Mouse (Mus musculus): ENCODE results near the gene Fam131a. TPM values are rescaled to one million over a fixed set of nuclear protein-coding genes. Genes with fewer than 3 reads are reported as not detected.

Fam131a gene
- polyA plus RNA-seq, 1 experiment from 2014 or later, result 5.1 TPM

- ATAC-seq (ENCODE audit: extremely low read depth, insufficient number of reproducible peaks, low FRiP score, low TSS enrichment), result peak; percentile 32; the same call in 1 of the 2 replicates
- peak within 1 kb of the TSS; percentile 96 for H3K4me2 ChIP-seq
- under 1% methylated on average over 58 of the region's 70 CpGs for whole genome bisulfite sequencing
- H3K36me3 ChIP-seq, result no peaks in the 10 kb centered on the region
- H3K27me3 ChIP-seq (replicated peaks), result peaks cover 88% of the 10 kb centered on the region
- H3K4me3 ChIP-seq, result peak within 1 kb of the TSS; percentile 70
- H3K9ac ChIP-seq, result peak within 1 kb of the TSS; percentile 83
- no peak within 1 kb of the TSS for H3K27ac ChIP-seq (replicated peaks)
- peaks cover 20% of the 10 kb centered on the region for H3K4me1 ChIP-seq
- no peaks in the 10 kb centered on the region for H3K9me3 ChIP-seq
Observed at GRCm38 (mm10) chr16:20732925-20733730, 40.1 kb downstream of the Fam131a start, which contains the start of gene Chrd. Gene Chrd (plus strand): TSS chr16:20733127.

GRCm38 (mm10) chr16:20733731-20734730 is 41.0 kb downstream of the Fam131a start, which contains the start of gene Thpo:
Gene Thpo (minus strand): TSS chr16:20734511.
- Histone ChIP-seq H3K9ac (peak within 1 kb of the TSS; percentile 83), H3K27me3 (replicated peaks) (peaks cover 87% of the 10 kb centered on the region), H3K27ac (replicated peaks) (no peak within 1 kb of the TSS)

GRCm38 (mm10) chr16:20735651-20736050 is 42.6 kb downstream of the Fam131a start:
- H3K9me3 ChIP-seq, result no peaks in the 10 kb centered on the region
- H3K9ac ChIP-seq, result no peak overlapping the region
- peaks cover 20% of the 10 kb centered on the region for H3K4me1 ChIP-seq
- H3K4me2 ChIP-seq, result no peak overlapping the region
- WGBS, result 66% methylated on average over 5 of the region's 5 CpGs
- no peaks in the 10 kb centered on the region for H3K36me3 ChIP-seq
- no peak overlapping the region for H3K4me3 ChIP-seq
- peaks cover 87% of the 10 kb centered on the region for H3K27me3 ChIP-seq (replicated peaks)
- no peak for ATAC-seq (ENCODE audit: extremely low read depth, insufficient number of reproducible peaks, low FRiP score, low TSS enrichment)
- H3K27ac ChIP-seq (replicated peaks), result no peak overlapping the region

More at GRCm38 (mm10) chr16:20733731-20734730, 41.0 kb downstream of the Fam131a start, which contains the start of gene Thpo:
- 3% methylated on average over 45 of the region's 45 CpGs for WGBS
- ATAC-seq (ENCODE audit: extremely low read depth, insufficient number of reproducible peaks, low FRiP score, low TSS enrichment), result no peak
- Histone ChIP-seq H3K36me3 (no peaks in the 10 kb centered on the region), H3K4me1 (peaks cover 20% of the 10 kb centered on the region), H3K4me3 (peak within 1 kb of the TSS; percentile 70), H3K4me2 (peak within 1 kb of the TSS; percentile 96), H3K9me3 (no peaks in the 10 kb centered on the region)

- Histone ChIP-seq H3K27ac (replicated peaks) (no peak overlapping the region), H3K4me3 (no peak overlapping the region), H3K9ac (no peak overlapping the region), H3K9me3 (no peaks in the 10 kb centered on the region), H3K4me2 (no peak overlapping the region), H3K36me3 (no peaks in the 10 kb centered on the region), H3K27me3 (replicated peaks) (peaks cover 82% of the 10 kb centered on the region), H3K4me1 (peaks cover 20% of the 10 kb centered on the region)
- WGBS, result 78% methylated on average over 7 of the region's 7 CpGs
- ATAC-seq (ENCODE audit: extremely low read depth, insufficient number of reproducible peaks, low FRiP score, low TSS enrichment), result no peak
Observed at GRCm38 (mm10) chr16:20736168-20736567, 43.1 kb downstream of the Fam131a start.

GRCm38 (mm10) chr16:20736823-20737222 is 43.8 kb downstream of the Fam131a start:
- Histone ChIP-seq H3K27ac (replicated peaks) (no peak overlapping the region), H3K27me3 (replicated peaks) (peaks cover 75% of the 10 kb centered on the region), H3K4me1 (peaks cover 20% of the 10 kb centered on the region), H3K9me3 (no peaks in the 10 kb centered on the region), H3K9ac (no peak overlapping the region), H3K4me3 (no peak overlapping the region), H3K4me2 (no peak overlapping the region), H3K36me3 (no peaks in the 10 kb centered on the region)
- no peak for ATAC-seq (ENCODE audit: extremely low read depth, insufficient number of reproducible peaks, low FRiP score, low TSS enrichment)
- WGBS, result 78% methylated on average over 5 of the region's 5 CpGs

- H3K27ac ChIP-seq (replicated peaks), result no peak overlapping the region
- no peak overlapping the region for H3K4me3 ChIP-seq
- no peaks in the 10 kb centered on the region for H3K36me3 ChIP-seq
- no peak overlapping the region for H3K4me2 ChIP-seq
- H3K9me3 ChIP-seq, result no peaks in the 10 kb centered on the region
- H3K9ac ChIP-seq, result no peak overlapping the region
- WGBS, result 81% methylated on average over 9 of the region's 9 CpGs
- no peaks in the 10 kb centered on the region for H3K4me1 ChIP-seq
- peaks cover 46% of the 10 kb centered on the region for H3K27me3 ChIP-seq (replicated peaks)
- ATAC-seq (ENCODE audit: extremely low read depth, insufficient number of reproducible peaks, low FRiP score, low TSS enrichment), result no peak
Observed at GRCm38 (mm10) chr16:20739845-20740244, 46.8 kb downstream of the Fam131a start.

- ATAC-seq (ENCODE audit: extremely low read depth, insufficient number of reproducible peaks, low FRiP score, low TSS enrichment), result no peak
- Histone ChIP-seq H3K27me3 (replicated peaks) (no peaks in the 10 kb centered on the region), H3K4me1 (no peaks in the 10 kb centered on the region), H3K36me3 (no peaks in the 10 kb centered on the region), H3K27ac (replicated peaks) (no peak overlapping the region), H3K9ac (no peak overlapping the region), H3K4me3 (no peak overlapping the region), H3K4me2 (no peak overlapping the region), H3K9me3 (no peaks in the 10 kb centered on the region)
- WGBS, result 61% methylated on average over 6 of the region's 6 CpGs
Observed at GRCm38 (mm10) chr16:20746641-20747040, 53.6 kb downstream of the Fam131a start.

GRCm38 (mm10) chr16:20750518-20750917 is 57.5 kb downstream of the Fam131a start:
- H3K27ac ChIP-seq (replicated peaks), result no peak overlapping the region
- no peak for ATAC-seq (ENCODE audit: extremely low read depth, insufficient number of reproducible peaks, low FRiP score, low TSS enrichment)
- WGBS, result 49% methylated on average over 8 of the region's 8 CpGs

More at GRCm38 (mm10) chr16:20750518-20750917, 57.5 kb downstream of the Fam131a start:
- Histone ChIP-seq H3K4me3 (no peak overlapping the region), H3K4me2 (no peak overlapping the region), H3K4me1 (no peaks in the 10 kb centered on the region), H3K9me3 (no peaks in the 10 kb centered on the region), H3K36me3 (no peaks in the 10 kb centered on the region), H3K27me3 (replicated peaks) (no peaks in the 10 kb centered on the region), H3K9ac (no peak overlapping the region)

Other genes with a start within 250 kb of the Fam131a start
- gene Eif2b5, start 194.4 kb upstream of the Fam131a start, polyA plus RNA-seq (2015; fragmentation: Nextera tagmentation; extraction: Ambion mirVana), result 78.8 and 81.5 TPM in 2 replicates
- 19.7 and 20.5 TPM in 2 replicates for gene Dvl3, start 176.3 kb upstream of the Fam131a start, polyA plus RNA-seq (2015; fragmentation: Nextera tagmentation; extraction: Ambion mirVana)
- gene Ap2m1, start 157.8 kb upstream of the Fam131a start, polyA plus RNA-seq (2015; fragmentation: Nextera tagmentation; extraction: Ambion mirVana), result 434 and 465 TPM in 2 replicates
- 42.5 and 44.0 TPM in 2 replicates for gene Abcf3, start 144.7 kb upstream of the Fam131a start, polyA plus RNA-seq (2015; fragmentation: Nextera tagmentation; extraction: Ambion mirVana)
- gene Vwa5b2, start 103.8 kb upstream of the Fam131a start, polyA plus RNA-seq (2015; fragmentation: Nextera tagmentation; extraction: Ambion mirVana), result 0.19 and 0.25 TPM in 2 replicates
- 20.6 and 21.1 TPM in 2 replicates for gene Eef1akmt4, start 81.6 kb upstream of the Fam131a start, polyA plus RNA-seq (2015; fragmentation: Nextera tagmentation; extraction: Ambion mirVana)
- gene Gm49333, start 81.6 kb upstream of the Fam131a start, polyA plus RNA-seq (2015; fragmentation: Nextera tagmentation; extraction: Ambion mirVana), result not detected in 2 replicates
- gene Alg3, start 81.5 kb upstream of the Fam131a start, polyA plus RNA-seq (2015; fragmentation: Nextera tagmentation; extraction: Ambion mirVana), result 33.3 and 35.3 TPM in 2 replicates
- gene Camk2n2, start 72.0 kb upstream of the Fam131a start, polyA plus RNA-seq (2015; fragmentation: Nextera tagmentation; extraction: Ambion mirVana), result 0.37 and 0.48 TPM in 2 replicates
- 0.92 and 1.2 TPM in 2 replicates for gene Ece2, start 63.4 kb upstream of the Fam131a start, polyA plus RNA-seq (2015; fragmentation: Nextera tagmentation; extraction: Ambion mirVana)
- 245 TPM in 2 replicates for gene Psmd2, start 41.6 kb upstream of the Fam131a start, polyA plus RNA-seq (2015; fragmentation: Nextera tagmentation; extraction: Ambion mirVana)
- 129 TPM in 2 replicates for gene Eif4g1, start 24.9 kb upstream of the Fam131a start, polyA plus RNA-seq (2015; fragmentation: Nextera tagmentation; extraction: Ambion mirVana)
- 52.6 and 56.2 TPM in 2 replicates for gene Polr2h, start 24.4 kb downstream of the Fam131a start, polyA plus RNA-seq (2015; fragmentation: Nextera tagmentation; extraction: Ambion mirVana)
- 3.9 and 4.3 TPM in 2 replicates for gene Clcn2, start 24.5 kb downstream of the Fam131a start, polyA plus RNA-seq (2015; fragmentation: Nextera tagmentation; extraction: Ambion mirVana)
- 0.39 and 0.83 TPM in 2 replicates for gene Chrd, start 39.9 kb downstream of the Fam131a start, polyA plus RNA-seq (2015; fragmentation: Nextera tagmentation; extraction: Ambion mirVana)
- 0.11 and 0.25 TPM in 2 replicates for gene Thpo, start 41.3 kb downstream of the Fam131a start, polyA plus RNA-seq (2015; fragmentation: Nextera tagmentation; extraction: Ambion mirVana)